Mouse (Mus musculus) right cerebral cortex, postnatal 36 days (tissue): ENCODE measurements around the gene Slf2.

ENCODE experiments used
- DNase-seq, 2 experiments: peaks; one replicate each; pipeline ENCODE4 v3.0.0; 2022; ENCODE audit warnings: low spot score in 2 of 2, mixed read lengths in 1 of 2

Slf2 gene

DNA sequence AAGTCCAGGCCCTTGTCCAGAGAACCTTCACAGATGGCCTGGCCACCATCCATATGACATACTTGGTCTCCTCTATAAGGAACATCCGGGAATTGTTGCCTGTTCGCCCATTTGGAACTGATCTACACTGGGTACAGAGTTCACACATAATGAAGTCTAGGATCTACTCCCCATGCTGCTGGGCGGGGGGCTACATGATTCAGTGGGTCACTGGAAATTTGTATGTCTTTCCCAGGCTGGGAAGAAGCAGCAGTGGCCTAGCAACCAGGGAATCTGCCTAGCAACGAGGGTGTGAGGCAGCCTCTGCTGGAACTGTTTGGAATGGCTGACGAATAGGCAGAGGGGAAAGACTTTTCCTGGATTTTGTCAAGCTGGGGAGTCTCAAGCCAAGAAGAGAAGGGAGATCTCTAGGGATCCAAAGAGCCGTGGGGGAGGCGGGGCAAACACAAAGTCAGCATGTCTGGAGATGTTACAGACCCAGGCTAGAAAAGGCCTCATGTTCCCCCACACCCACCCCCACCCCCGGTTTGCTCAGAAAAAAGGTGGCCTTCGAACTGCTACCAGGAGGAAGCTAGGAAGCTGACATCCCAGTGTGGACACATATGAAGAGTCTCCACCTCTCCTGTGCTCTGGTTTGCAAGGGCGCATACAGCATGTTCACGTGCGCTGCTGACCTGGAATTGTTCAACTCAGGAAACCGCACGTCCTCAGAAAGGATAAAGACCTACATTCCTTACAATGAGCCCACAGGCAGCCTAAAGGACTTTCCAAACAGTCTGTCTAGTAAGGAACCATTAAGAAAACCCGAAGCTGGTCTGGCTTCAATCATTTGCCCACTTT is 22.9 kb upstream of the Slf2 start:
- peak in 1 of 2 experiments; percentile 36 for DNase-seq

DNA sequence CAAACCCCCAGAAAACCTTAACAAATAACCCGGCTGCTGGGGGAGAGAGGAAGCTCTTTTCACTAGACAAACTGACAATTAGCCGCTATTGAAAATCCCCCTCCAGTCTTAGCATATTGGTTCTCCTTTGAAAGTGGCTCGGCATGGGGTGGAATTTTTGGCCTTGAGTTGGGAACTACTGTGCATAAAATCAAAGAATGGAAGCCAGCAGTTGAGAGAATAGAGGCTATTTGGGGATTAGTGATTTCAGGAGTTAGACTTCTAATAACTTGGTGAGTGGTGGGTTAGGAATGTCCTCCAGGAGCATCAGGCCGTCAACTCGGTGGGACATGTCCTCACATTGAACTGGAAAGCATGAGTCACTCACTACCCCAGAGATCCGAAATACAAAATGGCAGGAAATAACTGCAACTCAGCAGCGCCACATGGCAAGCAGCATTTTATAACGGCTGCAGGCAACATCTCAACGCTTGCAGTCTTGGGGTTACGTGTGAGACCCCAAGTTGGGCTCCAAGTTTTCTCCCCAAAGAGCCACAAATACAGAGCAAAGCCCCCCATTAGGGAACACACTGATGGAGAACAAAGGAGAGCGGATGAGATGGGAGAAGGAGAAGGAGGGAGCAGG is 22.0 kb upstream of the Slf2 start:
- no peak for DNase-seq

DNA sequence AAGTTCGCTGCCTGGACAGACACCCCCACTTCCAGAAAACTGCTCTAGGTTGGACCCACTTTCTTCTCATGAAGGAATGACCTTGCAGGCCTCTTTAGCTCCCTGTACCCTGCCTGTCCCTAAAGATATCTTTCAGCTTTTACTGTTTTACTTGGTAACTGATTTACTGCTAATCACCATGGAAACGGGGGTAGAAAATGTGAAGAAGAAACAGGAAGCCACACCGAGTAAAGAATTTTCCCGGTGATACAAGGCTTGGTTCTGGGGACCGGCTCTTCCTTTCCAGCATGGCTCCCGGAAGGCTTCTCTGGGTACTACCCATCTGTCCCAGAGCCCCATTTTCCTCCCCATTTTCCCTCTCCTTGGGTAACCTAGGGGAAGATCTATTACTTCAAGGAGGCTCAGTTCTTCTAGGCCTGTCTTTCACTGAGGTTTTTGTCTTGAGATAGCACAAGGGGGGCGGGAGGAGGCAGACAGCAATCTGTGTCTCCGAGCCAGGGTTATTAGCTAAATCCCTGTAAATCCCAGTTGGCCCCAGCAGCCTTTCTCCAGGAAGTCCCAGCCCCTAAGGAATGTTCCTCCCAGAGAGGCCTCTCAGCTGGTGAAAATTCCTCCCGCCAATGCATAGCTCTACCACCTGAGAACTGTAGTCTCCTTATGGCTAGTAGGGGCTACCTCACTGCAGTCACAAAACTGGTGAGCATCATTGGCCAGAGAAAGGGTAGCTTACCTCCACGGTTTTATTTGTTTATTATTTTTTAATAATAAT is 16.3 kb upstream of the Slf2 start:
- DNase-seq, result no peak

DNA sequence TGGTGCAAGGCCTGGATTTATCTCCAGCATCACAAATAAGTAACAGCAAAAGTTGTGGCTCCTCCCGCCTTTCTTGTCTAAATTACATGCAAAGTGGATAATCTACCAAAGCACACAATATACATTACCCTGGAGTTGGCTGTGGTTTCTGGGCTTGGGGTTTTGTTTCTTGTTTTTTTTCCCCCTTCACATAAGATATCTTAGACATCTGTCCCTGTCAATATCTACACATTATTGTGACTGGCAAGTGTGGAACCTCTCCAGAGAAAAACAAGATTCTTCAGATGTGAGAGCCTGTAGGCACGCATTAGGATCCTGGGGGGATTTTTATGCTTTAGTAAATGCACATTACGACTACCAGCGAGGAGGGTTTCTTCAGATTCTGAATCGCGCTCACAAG is 12.8 kb upstream of the Slf2 start:
- DNase-seq, result no peak

DNA sequence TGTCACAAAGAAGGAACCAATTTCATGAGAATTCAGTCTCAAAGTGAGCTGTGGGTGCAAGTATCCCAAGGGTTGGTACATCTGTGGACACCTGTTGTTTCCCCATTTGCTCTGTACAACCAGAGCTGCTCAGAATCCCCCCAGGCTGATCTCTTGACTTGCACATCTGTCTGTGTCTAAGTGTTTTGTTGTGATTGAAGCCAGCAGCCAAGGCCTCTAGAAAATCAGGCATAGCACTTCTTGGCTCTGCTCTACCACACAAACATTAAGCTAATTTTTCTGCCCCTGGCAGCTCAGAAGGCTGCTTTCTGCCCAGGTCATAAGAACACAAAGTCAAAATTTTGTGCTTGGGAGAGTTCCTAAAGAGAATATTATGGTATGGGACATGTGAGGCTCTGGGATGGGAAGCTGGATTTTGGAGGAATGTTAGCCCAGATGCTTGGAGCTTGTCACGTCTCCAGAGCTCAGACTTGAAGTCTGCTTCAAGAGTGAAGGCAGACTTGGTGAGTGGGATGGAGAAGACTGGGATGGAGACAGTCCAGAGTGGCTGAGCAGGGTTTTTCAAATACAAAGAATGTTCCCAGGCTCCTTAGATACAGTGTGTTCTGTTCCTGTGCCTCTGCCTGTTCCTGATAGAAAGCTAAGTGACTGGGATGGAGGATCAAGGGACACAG is 9.3 kb upstream of the Slf2 start:
- DNase-seq, result no peak

DNA sequence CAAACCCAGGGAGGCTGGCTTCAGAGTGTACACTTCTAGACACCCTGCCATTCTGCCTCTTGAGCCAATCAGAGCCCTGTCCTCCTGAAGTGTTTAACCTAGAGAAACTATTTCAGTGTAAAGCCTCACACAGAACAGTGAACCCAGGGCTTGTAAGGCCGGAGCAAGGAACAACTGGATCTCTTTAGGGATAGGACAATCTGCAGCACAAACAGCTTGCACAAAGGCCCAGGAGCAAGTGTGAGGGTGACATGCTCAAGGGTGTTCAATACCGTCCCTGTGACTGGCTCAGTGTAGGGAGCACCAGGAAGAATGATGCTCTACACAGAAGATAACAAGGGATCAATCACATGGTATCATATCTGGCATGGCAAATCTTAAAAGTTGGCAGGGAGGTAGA is 8.4 kb upstream of the Slf2 start:
- DNase-seq, result no peak

DNA sequence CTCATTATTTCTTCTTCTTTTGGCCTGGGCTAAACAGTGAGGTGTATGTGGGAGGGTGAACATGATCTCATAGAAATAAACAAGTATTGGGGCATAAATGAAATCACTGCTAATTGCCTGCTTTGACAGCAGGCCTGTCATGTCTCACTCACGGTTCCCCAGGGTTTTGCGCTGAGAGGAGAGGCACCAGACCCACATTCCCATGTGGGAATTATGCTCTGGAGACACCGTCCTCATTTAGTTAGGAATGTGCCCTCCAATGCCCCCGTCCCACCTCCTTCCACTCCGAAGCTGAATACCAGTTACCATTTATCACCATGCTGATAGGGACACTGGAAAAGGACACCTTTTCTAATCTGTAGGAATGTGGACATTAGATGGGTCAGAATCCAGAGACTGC is 6.3 kb upstream of the Slf2 start:
- DNase-seq, result no peak

DNA sequence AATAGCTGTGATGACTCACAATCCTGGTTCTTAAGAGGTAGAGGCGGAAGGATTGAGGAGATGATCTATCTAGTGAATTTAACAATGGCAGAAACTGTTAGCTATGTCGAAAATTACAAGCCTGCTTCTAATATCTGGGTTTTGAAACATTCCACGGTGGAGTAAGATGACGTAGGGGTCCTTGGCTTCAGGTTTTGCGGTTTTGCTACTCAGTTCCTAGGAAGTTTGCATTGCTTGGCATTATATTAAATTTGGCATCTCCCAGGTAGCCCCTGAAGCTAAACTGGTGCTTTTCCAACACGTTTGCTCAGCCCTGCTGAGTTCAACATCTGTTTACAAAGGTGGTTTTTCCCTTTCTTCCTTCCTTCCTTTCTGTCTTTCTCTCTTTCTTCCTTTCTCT is 4.2 kb upstream of the Slf2 start:
- no peak for DNase-seq

DNA sequence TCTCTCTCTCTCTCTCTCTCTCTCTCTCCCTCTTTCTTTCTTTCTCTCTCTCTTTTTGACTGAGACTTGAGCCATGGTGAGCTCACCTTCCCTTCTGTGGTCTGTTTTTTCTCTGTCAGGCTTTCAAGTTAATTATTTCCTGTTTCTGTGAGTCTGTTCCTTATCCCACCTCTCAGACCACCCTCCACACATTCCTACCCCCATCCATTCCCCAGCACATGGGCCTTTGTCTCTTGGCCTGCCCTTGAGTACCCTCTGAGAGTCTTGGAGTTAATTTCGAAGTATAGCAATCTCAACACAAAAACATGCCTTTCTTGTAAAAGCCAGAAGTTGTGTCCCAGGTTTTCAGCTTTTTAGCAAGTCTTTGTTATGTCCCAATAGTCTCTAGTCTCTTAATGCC is 3.7 kb upstream of the Slf2 start:
- no peak for DNase-seq

DNA sequence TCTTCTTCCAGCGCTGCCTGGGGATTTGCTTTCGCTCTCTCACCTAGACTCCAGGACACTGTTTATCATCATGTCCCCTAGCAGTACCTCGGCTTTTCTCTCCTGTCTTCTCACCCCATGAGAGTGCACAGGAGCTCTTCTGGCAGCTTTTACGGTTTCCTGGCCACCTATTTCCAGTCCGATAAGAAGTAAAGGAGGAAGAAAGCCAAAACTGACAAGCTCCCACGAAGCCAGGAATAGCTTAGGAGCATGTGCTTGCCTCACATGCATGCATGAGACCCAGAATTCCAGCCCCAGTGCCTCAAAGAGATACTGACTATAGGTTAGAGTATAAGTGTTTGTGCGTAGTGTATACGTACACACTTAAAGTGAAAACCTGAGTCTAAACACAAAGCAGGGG is 2.8 kb upstream of the Slf2 start:
- no peak for DNase-seq

DNA sequence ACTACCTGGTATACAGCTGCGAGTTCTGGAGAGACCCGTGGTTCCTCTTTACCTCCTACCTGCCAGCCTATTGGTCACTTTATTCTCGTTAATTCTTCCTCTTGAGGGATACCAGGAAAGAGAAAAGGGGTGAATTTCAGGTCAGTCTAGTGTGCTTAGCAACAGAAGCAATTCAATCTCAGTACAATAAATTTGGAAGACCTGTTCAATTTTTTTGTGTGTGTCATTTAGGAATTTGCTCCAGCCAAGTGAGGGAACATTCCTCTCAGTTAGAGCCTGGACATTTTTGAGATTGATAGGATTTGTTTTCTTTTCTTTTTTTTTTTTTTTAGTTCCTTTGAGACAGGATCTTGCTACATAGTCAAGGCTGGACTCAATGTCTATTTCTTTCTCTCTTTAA is 1.7 kb upstream of the Slf2 start:
- DNase-seq, result no peak

DNA sequence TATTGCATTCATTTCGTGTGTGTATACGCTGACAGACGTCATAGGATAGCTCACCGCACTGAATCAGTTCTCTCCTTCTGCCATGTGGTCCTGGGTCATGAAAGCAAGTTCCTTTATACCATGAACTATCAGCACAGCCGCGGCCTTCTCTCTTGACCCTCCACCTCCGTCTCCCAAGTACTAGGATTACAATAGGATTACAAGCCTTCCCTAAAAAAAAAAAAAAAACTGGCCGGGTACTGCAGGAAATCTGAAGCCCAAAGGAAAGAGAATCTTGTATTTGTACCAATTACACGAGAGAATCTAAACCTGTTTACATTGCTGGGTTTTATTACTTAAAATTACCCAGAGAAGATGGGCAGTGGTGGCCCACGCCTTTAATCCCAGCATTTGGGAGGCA is 1.3 kb upstream of the Slf2 start:
- no peak for DNase-seq

DNA sequence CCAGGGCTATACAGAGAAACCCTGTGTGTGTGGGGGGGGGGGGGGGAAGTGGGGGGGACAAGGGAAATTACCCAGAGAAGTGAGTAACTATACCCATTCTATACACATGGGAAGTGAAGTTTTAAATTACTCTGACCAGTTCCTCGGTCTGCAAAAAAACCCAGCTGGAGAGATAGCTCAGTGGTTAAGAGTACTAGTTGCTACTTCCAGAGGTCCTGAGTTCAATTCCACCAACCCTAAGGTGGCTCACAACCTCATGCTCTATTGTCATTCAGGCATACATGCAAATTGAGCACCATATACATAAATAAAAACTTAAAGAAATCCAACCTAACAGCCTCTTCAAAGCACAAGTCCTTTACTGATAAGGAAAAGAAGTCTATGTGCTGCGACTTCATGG is 829 bp upstream of the Slf2 start:
- no peak for DNase-seq

DNA sequence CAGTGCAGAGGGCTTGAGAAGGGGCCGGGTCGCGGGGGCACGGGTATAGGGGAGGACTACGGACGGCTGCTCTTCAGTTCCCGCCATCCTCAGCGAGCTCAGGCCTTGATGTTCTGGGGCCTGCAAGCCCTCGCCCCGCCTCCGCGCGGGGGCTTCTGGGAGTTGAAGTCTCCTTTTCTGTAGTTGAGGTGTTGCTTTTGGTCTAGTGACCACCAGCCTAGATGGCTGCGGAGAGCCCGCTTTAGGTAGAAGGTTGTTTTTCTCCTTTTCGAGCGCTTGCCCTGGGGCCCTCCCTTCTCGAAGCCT is 456 bp downstream of the Slf2 start:
- DNase-seq, result peak; percentile 83 to 87

DNA sequence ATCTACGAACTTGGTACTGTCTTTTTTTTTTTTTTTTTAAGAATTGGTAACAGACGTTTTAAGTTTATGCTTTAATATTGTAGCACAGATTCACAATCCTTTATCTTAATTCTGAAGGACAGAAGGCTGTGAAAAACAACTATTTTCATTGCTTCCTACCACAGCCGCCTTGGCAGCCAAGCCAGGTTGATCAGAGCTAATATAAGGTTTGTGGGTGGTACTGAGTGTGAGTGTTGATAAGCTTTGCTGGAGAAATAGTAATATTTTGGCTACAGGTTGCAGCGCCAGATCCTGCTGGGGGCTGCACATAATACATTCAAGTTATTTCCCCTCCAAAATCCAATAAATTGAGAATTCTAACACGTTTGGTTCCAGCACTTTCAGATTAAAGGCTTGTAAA is 1.1 kb downstream of the Slf2 start:
- DNase-seq, result no peak

DNA sequence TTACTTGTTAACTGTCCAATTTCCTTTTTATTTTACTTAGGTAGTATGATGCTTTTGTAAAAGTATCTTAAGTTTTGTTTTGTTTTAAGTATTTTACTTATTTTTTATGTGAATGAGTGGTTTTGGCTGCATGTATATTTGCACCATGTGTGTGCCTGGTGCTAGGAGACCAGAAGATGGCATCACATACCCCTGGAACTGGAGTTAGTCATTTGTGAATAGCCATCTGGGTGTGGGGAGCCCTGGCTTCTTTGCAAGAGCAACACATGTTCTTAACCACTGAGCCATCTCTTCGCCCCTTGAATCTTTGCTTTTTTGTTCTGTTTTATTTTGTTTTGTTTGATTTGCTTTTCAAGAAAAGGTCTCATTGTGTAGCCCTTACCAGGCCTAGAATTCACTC is 2.2 kb downstream of the Slf2 start:
- DNase-seq, result no peak

DNA sequence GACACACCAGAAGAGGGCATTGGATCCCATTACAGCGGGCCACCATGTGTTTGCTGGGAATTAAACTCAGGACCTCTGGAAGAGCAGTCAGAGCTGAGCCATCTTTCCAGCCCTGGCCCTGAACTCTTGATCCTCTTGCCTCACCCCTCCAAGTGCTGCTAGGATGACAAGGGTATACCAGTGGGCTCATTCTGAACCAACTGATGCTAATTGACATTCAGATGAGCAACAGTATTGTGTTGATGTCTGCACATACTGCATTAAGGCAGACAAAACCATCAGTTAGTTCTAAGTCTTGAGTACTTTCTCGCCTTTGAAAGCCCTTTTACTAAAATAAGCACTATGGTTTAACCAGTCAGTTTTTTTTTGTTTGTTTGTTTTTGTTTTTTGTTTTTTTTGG is 28.7 kb downstream of the Slf2 start:
- DNase-seq, result no peak

DNA sequence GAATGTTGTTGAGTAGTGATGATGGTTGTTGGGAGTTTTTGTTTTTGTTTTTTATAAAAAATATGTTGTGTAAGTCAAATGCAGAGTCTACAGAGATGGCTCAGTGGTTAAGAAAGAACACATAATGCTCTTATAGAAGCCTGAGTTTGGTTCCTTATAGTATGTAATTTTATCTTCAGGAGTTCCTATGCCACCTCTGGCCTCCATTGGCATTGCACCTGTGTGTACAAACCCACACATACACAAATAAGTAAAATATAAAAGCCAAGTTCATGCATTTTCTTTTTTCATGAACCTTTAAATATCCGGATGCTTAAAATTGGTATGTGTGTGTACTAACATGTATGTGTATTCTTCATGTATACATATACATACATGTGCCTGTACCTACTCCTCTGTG is 35.0 kb downstream of the Slf2 start:
- no peak for DNase-seq

DNA sequence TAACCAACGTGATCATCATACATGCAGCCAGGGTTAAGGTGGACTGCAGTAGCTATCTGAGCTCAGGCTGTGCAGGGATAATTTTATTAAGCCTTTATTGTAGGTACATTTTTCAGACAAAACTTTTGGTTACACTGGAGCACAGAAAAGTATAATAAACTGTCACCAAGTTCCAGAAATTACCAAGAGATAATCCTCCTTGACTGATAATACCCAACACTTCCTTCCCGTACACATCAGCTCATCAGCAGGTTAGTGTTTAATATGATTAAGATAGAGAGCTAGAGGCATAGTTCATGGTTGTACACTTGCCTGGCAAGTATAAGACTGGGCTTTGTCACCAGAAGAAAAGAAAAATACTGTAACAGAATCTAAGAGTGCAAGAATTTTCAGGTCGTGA is 37.4 kb downstream of the Slf2 start:
- DNase-seq, result no peak

DNA sequence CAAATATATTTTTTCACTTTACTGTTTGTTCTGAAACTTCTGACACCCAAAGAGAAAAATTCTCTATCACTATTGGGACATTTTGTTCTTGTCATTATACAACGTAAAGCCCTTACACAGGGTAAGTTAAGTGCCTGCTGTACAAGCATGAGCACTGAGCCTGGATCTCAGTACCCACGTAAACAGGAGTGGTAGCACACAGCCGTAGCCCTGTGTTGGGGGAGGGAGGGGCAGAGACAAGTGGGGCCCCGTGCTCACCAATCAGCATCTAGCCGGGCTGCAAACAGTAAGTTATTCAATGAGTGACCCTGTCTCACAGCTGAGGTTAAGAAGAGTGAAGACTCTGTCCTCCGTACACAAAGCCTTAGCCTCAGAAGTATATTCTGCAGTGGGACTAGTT is 45.7 kb downstream of the Slf2 start:
- DNase-seq, result no peak

DNA sequence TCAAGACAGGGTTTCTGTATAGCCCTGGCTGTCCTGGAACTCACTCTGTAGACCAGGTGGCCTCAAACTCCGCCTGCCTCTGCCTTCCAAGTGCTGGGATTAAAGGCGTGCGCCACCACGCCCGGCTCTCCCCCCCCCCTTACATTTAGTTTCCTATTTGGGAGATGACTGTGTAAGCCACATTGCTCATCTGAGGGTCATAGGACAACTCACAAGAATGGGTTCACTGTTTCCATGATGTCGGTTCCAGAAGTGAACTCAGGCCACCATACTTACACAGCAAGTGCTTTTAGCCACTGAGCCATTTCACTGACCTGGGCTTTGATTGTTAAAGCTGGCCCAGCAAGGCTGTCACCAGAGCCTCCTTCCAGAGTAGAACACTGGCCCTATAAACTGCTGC is 46.2 kb downstream of the Slf2 start:
- no peak for DNase-seq

DNA sequence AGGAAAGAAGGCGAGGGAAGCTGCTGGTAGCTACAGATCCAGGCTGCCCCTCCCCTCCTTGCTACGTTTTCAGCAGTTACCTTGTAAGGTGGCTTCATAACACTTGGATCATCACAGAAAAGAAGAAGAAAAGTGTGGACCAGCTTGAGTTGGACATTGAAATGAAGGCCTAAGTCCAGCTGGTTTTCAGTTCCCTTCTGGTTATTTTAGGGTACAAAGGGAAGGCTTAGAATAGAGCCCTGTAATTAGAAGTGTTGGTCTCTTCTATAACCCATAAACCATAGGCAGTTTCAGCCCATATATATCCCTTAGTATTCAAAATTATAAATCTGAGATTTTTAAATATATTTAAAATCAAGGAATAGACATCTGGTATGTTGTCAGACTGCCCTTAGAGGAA is 49.8 kb downstream of the Slf2 start:
- DNase-seq, result no peak
